Mouse (Mus musculus) liver, adult 2 months (tissue): ENCODE measurements around the gene Qrsl1.

ENCODE experiments used
- CTCF ChIP-seq: fragments of 200-500 bp; IDR thresholded peaks from 2 replicates; pipeline ENCODE4 v1.5.1; 2011; ENCODE audit warnings: low read depth, low read length, control low read depth
- POLR2A ChIP-seq: fragments of 200-500 bp; IDR thresholded peaks from 2 replicates; pipeline ENCODE4 v1.6.1; 2011; ENCODE audit warnings: low read length, control low read depth; ENCODE audit not compliant: insufficient read depth; ENCODE audit errors: extremely low read depth

GRCm38 (mm10) chr10:43916737-43917136, 15.2 kb upstream of the Qrsl1 start:
- TF ChIP-seq POLR2A (no peak), CTCF (no peak)
